Mouse (Mus musculus): Measurements from ENCODE around the gene Kcnd3. TPM values are rescaled to one million over a fixed set of nuclear protein-coding genes. Genes with fewer than 3 reads are reported as not detected.

Kcnd3 gene
- polyA plus RNA-seq, 1 experiment, result 42.2 TPM

GRCm38 (mm10) chr3:105570818-105571217 lies 118.7 kb downstream of the Kcnd3 start:
- 59% methylated on average over 3 of the region's 3 CpGs for WGBS
- H3K4me1 ChIP-seq (ENCODE audit: control insufficient read depth, insufficient read depth, low read length), result peaks cover 33% of the 10 kb centered on the region
- no peak overlapping the region for H3K4me3 ChIP-seq (ENCODE audit: insufficient read depth, low read depth, low read length)
- TF ChIP-seq CTCF (IDR thresholded peaks at IDR 0.05; ENCODE audit: insufficient read depth, low read depth, low read length) (no peak), POLR2A (IDR thresholded peaks at IDR 0.05; ENCODE audit: insufficient read depth, low read depth, low read length) (no peak)
- no peak overlapping the region for H3K27ac ChIP-seq (ENCODE audit: insufficient read depth, low read depth, low read length)

- TF ChIP-seq POLR2A (IDR thresholded peaks at IDR 0.05; ENCODE audit: insufficient read depth, low read depth, low read length) (no peak), CTCF (IDR thresholded peaks at IDR 0.05; ENCODE audit: insufficient read depth, low read depth, low read length) (no peak)
- H3K4me3 ChIP-seq (ENCODE audit: insufficient read depth, low read depth, low read length), result no peak overlapping the region
- 53% methylated on average over 1 of the region's 1 CpGs for WGBS
- H3K4me1 ChIP-seq (ENCODE audit: control insufficient read depth, insufficient read depth, low read length), result peaks cover 29% of the 10 kb centered on the region
- H3K27ac ChIP-seq (ENCODE audit: insufficient read depth, low read depth, low read length), result no peak overlapping the region; the same call in 1 of the 2 replicates
These were observed 119.8 kb downstream of the Kcnd3 start for GRCm38 (mm10) chr3:105571944-105572343.

GRCm38 (mm10) chr3:105573156-105573555 lies 121.0 kb downstream of the Kcnd3 start:
- TF ChIP-seq CTCF (IDR thresholded peaks at IDR 0.05; ENCODE audit: insufficient read depth, low read depth, low read length) (no peak), POLR2A (IDR thresholded peaks at IDR 0.05; ENCODE audit: insufficient read depth, low read depth, low read length) (no peak)
- no peak overlapping the region for H3K27ac ChIP-seq (ENCODE audit: insufficient read depth, low read depth, low read length)
- H3K4me1 ChIP-seq (ENCODE audit: control insufficient read depth, insufficient read depth, low read length), result peaks cover 22% of the 10 kb centered on the region
- 92% methylated on average over 2 of the region's 2 CpGs for WGBS
- no peak overlapping the region for H3K4me3 ChIP-seq (ENCODE audit: insufficient read depth, low read depth, low read length)

GRCm38 (mm10) chr3:105578320-105578719 lies 126.2 kb downstream of the Kcnd3 start:
- TF ChIP-seq POLR2A (IDR thresholded peaks at IDR 0.05; ENCODE audit: insufficient read depth, low read depth, low read length) (no peak), CTCF (IDR thresholded peaks at IDR 0.05; ENCODE audit: insufficient read depth, low read depth, low read length) (no peak)
- Histone ChIP-seq H3K4me1 (ENCODE audit: control insufficient read depth, insufficient read depth, low read length) (peaks cover 14% of the 10 kb centered on the region), H3K4me3 (ENCODE audit: insufficient read depth, low read depth, low read length) (no peak overlapping the region), H3K27ac (ENCODE audit: insufficient read depth, low read depth, low read length) (no peak overlapping the region)
- WGBS, result 51% methylated on average over 3 of the region's 3 CpGs

GRCm38 (mm10) chr3:105581119-105581518 lies 129.0 kb downstream of the Kcnd3 start:
- no peak for TF ChIP-seq POLR2A (IDR thresholded peaks at IDR 0.05; ENCODE audit: insufficient read depth, low read depth, low read length)
- TF ChIP-seq CTCF (IDR thresholded peaks at IDR 0.05; ENCODE audit: insufficient read depth, low read depth, low read length), result no peak
- Histone ChIP-seq H3K27ac (ENCODE audit: insufficient read depth, low read depth, low read length) (no peak overlapping the region), H3K4me3 (ENCODE audit: insufficient read depth, low read depth, low read length) (no peak overlapping the region), H3K4me1 (ENCODE audit: control insufficient read depth, insufficient read depth, low read length) (peaks cover 14% of the 10 kb centered on the region)
- 73% methylated on average over 6 of the region's 6 CpGs for WGBS

- peaks cover 20% of the 10 kb centered on the region for H3K4me1 ChIP-seq (ENCODE audit: control insufficient read depth, insufficient read depth, low read length)
- TF ChIP-seq POLR2A (IDR thresholded peaks at IDR 0.05; ENCODE audit: insufficient read depth, low read depth, low read length), result no peak
- no peak for TF ChIP-seq CTCF (IDR thresholded peaks at IDR 0.05; ENCODE audit: insufficient read depth, low read depth, low read length)
- 38% methylated on average over 4 of the region's 4 CpGs for WGBS
- no peak overlapping the region for H3K4me3 ChIP-seq (ENCODE audit: insufficient read depth, low read depth, low read length)
- H3K27ac ChIP-seq (ENCODE audit: insufficient read depth, low read depth, low read length), result no peak overlapping the region
These were observed 133.6 kb downstream of the Kcnd3 start for GRCm38 (mm10) chr3:105585734-105586159.

- TF ChIP-seq POLR2A (IDR thresholded peaks at IDR 0.05; ENCODE audit: insufficient read depth, low read depth, low read length), result no peak
- no peak for TF ChIP-seq CTCF (IDR thresholded peaks at IDR 0.05; ENCODE audit: insufficient read depth, low read depth, low read length)
- Histone ChIP-seq H3K27ac (ENCODE audit: insufficient read depth, low read depth, low read length) (no peak overlapping the region), H3K4me3 (ENCODE audit: insufficient read depth, low read depth, low read length) (no peak overlapping the region), H3K4me1 (ENCODE audit: control insufficient read depth, insufficient read depth, low read length) (peaks cover 24% of the 10 kb centered on the region)
- 70% methylated on average over 15 of the region's 15 CpGs for WGBS
These were observed 138.0 kb downstream of the Kcnd3 start for GRCm38 (mm10) chr3:105590056-105590672.

GRCm38 (mm10) chr3:105591766-105592165 lies 139.6 kb downstream of the Kcnd3 start:
- Histone ChIP-seq H3K4me1 (ENCODE audit: control insufficient read depth, insufficient read depth, low read length) (peaks cover 19% of the 10 kb centered on the region), H3K4me3 (ENCODE audit: insufficient read depth, low read depth, low read length) (no peak overlapping the region), H3K27ac (ENCODE audit: insufficient read depth, low read depth, low read length) (no peak overlapping the region; the same call in 1 of the 2 replicates)
- no peak for TF ChIP-seq POLR2A (IDR thresholded peaks at IDR 0.05; ENCODE audit: insufficient read depth, low read depth, low read length)
- no peak for TF ChIP-seq CTCF (IDR thresholded peaks at IDR 0.05; ENCODE audit: insufficient read depth, low read depth, low read length)
- WGBS, result 83% methylated on average over 1 of the region's 1 CpGs

GRCm38 (mm10) chr3:105592246-105592645 lies 140.1 kb downstream of the Kcnd3 start:
- Histone ChIP-seq H3K4me1 (ENCODE audit: control insufficient read depth, insufficient read depth, low read length) (peaks cover 19% of the 10 kb centered on the region), H3K4me3 (ENCODE audit: insufficient read depth, low read depth, low read length) (no peak overlapping the region), H3K27ac (ENCODE audit: insufficient read depth, low read depth, low read length) (no peak overlapping the region; the same call in 1 of the 2 replicates)
- WGBS, result 54% methylated on average over 2 of the region's 2 CpGs
- TF ChIP-seq POLR2A (IDR thresholded peaks at IDR 0.05; ENCODE audit: insufficient read depth, low read depth, low read length), result no peak
- no peak for TF ChIP-seq CTCF (IDR thresholded peaks at IDR 0.05; ENCODE audit: insufficient read depth, low read depth, low read length)

Data from olfactory bulb, adult 2 months (tissue).